Mouse (Mus musculus) bone marrow macrophage, adult 2 months (primary cell): Measurements from ENCODE around the gene Ascc2.

Experiments
- CTCF ChIP-seq: IDR thresholded peaks from 2 replicates; pipeline ENCODE4 v1.5.1; 2012; ENCODE audit warnings: low read depth, mild to moderate bottlenecking, low read length, moderate library complexity
- POLR2A ChIP-seq: IDR thresholded peaks from 2 replicates; pipeline ENCODE4 v1.6.1; 2012; ENCODE audit warnings: mild to moderate bottlenecking, low read depth, low read length, borderline replicate concordance

GRCm38 (mm10) chr11:4659818-4660217 lies 22.3 kb downstream of the Ascc2 start:
- TF ChIP-seq CTCF (no peak), POLR2A (no peak)
